Mouse (Mus musculus): ENCODE data around the gene Cd5l. TPM values are rescaled to one million over a fixed set of nuclear protein-coding genes. Genes with fewer than 3 reads are reported as not detected.
"Not testable (repeated sequence)": the region's sequence is repeated elsewhere in the genome, so short reads cannot be mapped to it uniquely, and the experiment has no call there.

Gene Cd5l
- polyA plus RNA-seq, 1 experiment from 2014 or later: 3.3 TPM

- Histone ChIP-seq H3K27me3 (replicated peaks) (no peaks in the 10 kb centered on the region), H3K4me3 (replicated peaks) (no peak overlapping the region), H3K9me3 (no peaks in the 10 kb centered on the region), H3K27ac (no peak overlapping the region), H3K4me2 (peak overlapping the region; percentile 30; the same call in 1 of the 2 replicates), H3K9ac (no peak overlapping the region), H3K36me3 (no peaks in the 10 kb centered on the region), H3K4me1 (no peaks in the 10 kb centered on the region)
- peak; percentile 60; the same call in 1 of the 2 replicates for ATAC-seq (ENCODE audit: insufficient read depth, low FRiP score, low read depth)
- 48% methylated on average over 3 of the region's 3 CpGs for WGBS
Measured at GRCm38 (mm10) chr3:87377228-87377627, 19.5 kb downstream of the Cd5l start.

- no peaks in the 10 kb centered on the region for H3K36me3 ChIP-seq
- no peaks in the 10 kb centered on the region for H3K9me3 ChIP-seq
- H3K4me3 ChIP-seq (replicated peaks): no peak overlapping the region
- no peak overlapping the region for H3K4me2 ChIP-seq
- H3K27ac ChIP-seq: no peak overlapping the region
- H3K4me1 ChIP-seq: no peaks in the 10 kb centered on the region
- 51% methylated on average over 6 of the region's 6 CpGs for WGBS
- ATAC-seq (ENCODE audit: insufficient read depth, low FRiP score, low read depth): no peak
- no peaks in the 10 kb centered on the region for H3K27me3 ChIP-seq (replicated peaks)
- no peak overlapping the region for H3K9ac ChIP-seq
Measured at GRCm38 (mm10) chr3:87377719-87378118, 20.0 kb downstream of the Cd5l start.

- not testable (repeated sequence) for H3K4me1 ChIP-seq; H3K27me3 ChIP-seq (replicated peaks); H3K9me3 ChIP-seq; H3K4me2 ChIP-seq; H3K4me3 ChIP-seq (replicated peaks); ATAC-seq (ENCODE audit: insufficient read depth, low FRiP score, low read depth); H3K27ac ChIP-seq; H3K9ac ChIP-seq; H3K36me3 ChIP-seq
- WGBS: 84% methylated on average over 2 of the region's 2 CpGs
Measured at GRCm38 (mm10) chr3:87379641-87380315, 22.1 kb downstream of the Cd5l start.

GRCm38 (mm10) chr3:87381806-87382712, 24.4 kb downstream of the Cd5l start:
- H3K9me3 ChIP-seq: no peaks in the 10 kb centered on the region
- H3K27ac ChIP-seq: no peak overlapping the region
- no peaks in the 10 kb centered on the region for H3K4me1 ChIP-seq
- ATAC-seq (ENCODE audit: insufficient read depth, low FRiP score, low read depth): no peak
- no peak overlapping the region for H3K9ac ChIP-seq
- H3K36me3 ChIP-seq: no peaks in the 10 kb centered on the region
- H3K27me3 ChIP-seq (replicated peaks): no peaks in the 10 kb centered on the region
- 54% methylated on average over 6 of the region's 7 CpGs for WGBS
- no peak overlapping the region for H3K4me3 ChIP-seq (replicated peaks)
- H3K4me2 ChIP-seq: no peak overlapping the region

GRCm38 (mm10) chr3:87383308-87383707, 25.6 kb downstream of the Cd5l start:
- no peaks in the 10 kb centered on the region for H3K36me3 ChIP-seq
- no peak overlapping the region for H3K4me3 ChIP-seq (replicated peaks)
- no peaks in the 10 kb centered on the region for H3K4me1 ChIP-seq
- no peak overlapping the region for H3K27ac ChIP-seq
- H3K9me3 ChIP-seq: no peaks in the 10 kb centered on the region
- no peak overlapping the region for H3K9ac ChIP-seq
- H3K27me3 ChIP-seq (replicated peaks): no peaks in the 10 kb centered on the region
- WGBS: 97% methylated on average over 3 of the region's 3 CpGs
- ATAC-seq (ENCODE audit: insufficient read depth, low FRiP score, low read depth): no peak
- H3K4me2 ChIP-seq: no peak overlapping the region

- ATAC-seq (ENCODE audit: insufficient read depth, low FRiP score, low read depth): no peak
- H3K27me3 ChIP-seq (replicated peaks): no peaks in the 10 kb centered on the region
- no peaks in the 10 kb centered on the region for H3K9me3 ChIP-seq
- H3K4me1 ChIP-seq: no peaks in the 10 kb centered on the region
- no peaks in the 10 kb centered on the region for H3K36me3 ChIP-seq
- no peak overlapping the region for H3K4me3 ChIP-seq (replicated peaks)
- no peak overlapping the region for H3K4me2 ChIP-seq
- H3K27ac ChIP-seq: no peak overlapping the region
- WGBS: 86% methylated on average over 9 of the region's 9 CpGs
- no peak overlapping the region for H3K9ac ChIP-seq
Measured at GRCm38 (mm10) chr3:87385105-87385504, 27.4 kb downstream of the Cd5l start.

- Histone ChIP-seq H3K9ac (no peak overlapping the region), H3K4me2 (no peak overlapping the region), H3K27me3 (replicated peaks) (no peaks in the 10 kb centered on the region), H3K9me3 (no peaks in the 10 kb centered on the region), H3K27ac (peak overlapping the region; percentile 55), H3K4me1 (no peaks in the 10 kb centered on the region), H3K4me3 (replicated peaks) (no peak overlapping the region), H3K36me3 (no peaks in the 10 kb centered on the region)
- peak; percentile 53; the same call in 1 of the 2 replicates for ATAC-seq (ENCODE audit: insufficient read depth, low FRiP score, low read depth)
- WGBS: 42% methylated on average over 1 of the region's 1 CpGs
Measured at GRCm38 (mm10) chr3:87390935-87391334, 33.3 kb downstream of the Cd5l start.

GRCm38 (mm10) chr3:87398809-87399208, 41.1 kb downstream of the Cd5l start:
- Histone ChIP-seq H3K9ac (no peak overlapping the region), H3K4me3 (replicated peaks) (no peak overlapping the region), H3K9me3 (no peaks in the 10 kb centered on the region), H3K4me1 (no peaks in the 10 kb centered on the region), H3K36me3 (no peaks in the 10 kb centered on the region), H3K4me2 (no peak overlapping the region), H3K27ac (no peak overlapping the region), H3K27me3 (replicated peaks) (no peaks in the 10 kb centered on the region)
- ATAC-seq (ENCODE audit: insufficient read depth, low FRiP score, low read depth): no peak
- WGBS: 66% methylated on average over 4 of the region's 4 CpGs

- no peak overlapping the region for H3K27ac ChIP-seq
- H3K9ac ChIP-seq: no peak overlapping the region
- no peak for ATAC-seq (ENCODE audit: insufficient read depth, low FRiP score, low read depth)
- WGBS: 77% methylated on average over 4 of the region's 4 CpGs
- H3K4me1 ChIP-seq: no peaks in the 10 kb centered on the region
- H3K9me3 ChIP-seq: no peaks in the 10 kb centered on the region
- H3K36me3 ChIP-seq: no peaks in the 10 kb centered on the region
- H3K27me3 ChIP-seq (replicated peaks): no peaks in the 10 kb centered on the region
- H3K4me3 ChIP-seq (replicated peaks): no peak overlapping the region
- no peak overlapping the region for H3K4me2 ChIP-seq
Measured at GRCm38 (mm10) chr3:87399906-87400305, 42.2 kb downstream of the Cd5l start.

- Histone ChIP-seq H3K27me3 (replicated peaks) (no peaks in the 10 kb centered on the region), H3K4me1 (no peaks in the 10 kb centered on the region), H3K4me2 (no peak overlapping the region), H3K9me3 (no peaks in the 10 kb centered on the region), H3K36me3 (no peaks in the 10 kb centered on the region), H3K4me3 (replicated peaks) (no peak overlapping the region), H3K27ac (no peak overlapping the region), H3K9ac (no peak overlapping the region)
- 55% methylated on average over 5 of the region's 5 CpGs for WGBS
- ATAC-seq (ENCODE audit: insufficient read depth, low FRiP score, low read depth): no peak
Measured at GRCm38 (mm10) chr3:87401321-87401720, 43.6 kb downstream of the Cd5l start.

GRCm38 (mm10) chr3:87408171-87408570, 50.5 kb downstream of the Cd5l start:
- Histone ChIP-seq H3K36me3 (no peaks in the 10 kb centered on the region), H3K4me3 (replicated peaks) (no peak overlapping the region), H3K4me1 (no peaks in the 10 kb centered on the region), H3K9me3 (no peaks in the 10 kb centered on the region), H3K27ac (no peak overlapping the region), H3K27me3 (replicated peaks) (no peaks in the 10 kb centered on the region), H3K9ac (no peak overlapping the region), H3K4me2 (no peak overlapping the region)
- no peak for ATAC-seq (ENCODE audit: insufficient read depth, low FRiP score, low read depth)
- WGBS: 7% methylated on average over 4 of the region's 4 CpGs

- no peaks in the 10 kb centered on the region for H3K36me3 ChIP-seq
- no peaks in the 10 kb centered on the region for H3K4me1 ChIP-seq
- WGBS: 86% methylated on average over 4 of the region's 4 CpGs
- no peak overlapping the region for H3K9ac ChIP-seq
- H3K9me3 ChIP-seq: no peaks in the 10 kb centered on the region
- no peak for ATAC-seq (ENCODE audit: insufficient read depth, low FRiP score, low read depth)
- no peaks in the 10 kb centered on the region for H3K27me3 ChIP-seq (replicated peaks)
- no peak overlapping the region for H3K4me2 ChIP-seq
- H3K4me3 ChIP-seq (replicated peaks): no peak overlapping the region
- no peak overlapping the region for H3K27ac ChIP-seq
Measured at GRCm38 (mm10) chr3:87409196-87409935, 51.7 kb downstream of the Cd5l start.

Measured in stomach, embryonic 15.5 days (tissue).